Mouse (Mus musculus) cerebellum, adult 11-12 months (tissue): Measurements from ENCODE around the gene Tm2d1.
"Not testable (repeated sequence)": the region's sequence is repeated elsewhere in the genome, so short reads cannot be mapped to it uniquely, and the experiment has no call there.

Source experiments
- DNase-seq: peaks from one replicate; pipeline ENCODE4 v3.0.0; 2022

Tm2d1 gene

DNA sequence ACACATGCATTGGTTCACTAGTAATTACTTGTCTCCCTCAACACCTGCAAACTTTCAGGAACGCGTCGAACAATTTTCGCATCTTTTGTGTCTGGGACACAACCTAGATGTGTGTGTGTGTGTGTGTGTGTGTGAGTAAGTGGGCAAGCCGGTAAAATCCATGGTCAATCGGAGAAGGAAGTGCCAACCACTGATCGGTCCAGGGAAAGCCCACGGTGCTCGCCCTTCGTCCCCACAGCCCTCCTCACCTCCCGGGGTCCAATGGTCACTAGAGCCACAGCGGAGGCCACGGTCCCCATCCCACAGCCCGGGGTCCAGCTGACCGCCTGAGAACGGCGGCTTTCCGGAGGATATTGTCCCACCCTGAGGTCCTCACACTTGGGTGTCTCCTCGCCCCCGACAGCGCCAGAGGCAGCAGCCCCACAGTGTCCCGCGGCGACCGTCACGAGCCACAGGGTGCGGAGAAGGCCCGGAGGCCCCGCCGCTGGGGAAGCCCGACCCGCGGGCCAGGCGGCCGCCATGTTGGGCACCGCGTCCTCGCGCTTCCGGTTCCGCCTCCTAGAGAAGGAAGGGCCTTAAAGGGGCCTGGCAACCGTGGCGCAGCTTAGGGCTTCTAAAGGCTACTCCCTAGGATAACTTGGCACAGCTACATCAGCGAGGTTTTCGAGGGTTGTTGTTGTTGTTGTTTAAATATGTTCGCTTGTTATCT is at the start of gene Tm2d1:
Tm2d1 (minus strand) TSS at position 591 of the 709 bp plus-strand sequence.
- DNase-seq = peak; percentile 81

DNA sequence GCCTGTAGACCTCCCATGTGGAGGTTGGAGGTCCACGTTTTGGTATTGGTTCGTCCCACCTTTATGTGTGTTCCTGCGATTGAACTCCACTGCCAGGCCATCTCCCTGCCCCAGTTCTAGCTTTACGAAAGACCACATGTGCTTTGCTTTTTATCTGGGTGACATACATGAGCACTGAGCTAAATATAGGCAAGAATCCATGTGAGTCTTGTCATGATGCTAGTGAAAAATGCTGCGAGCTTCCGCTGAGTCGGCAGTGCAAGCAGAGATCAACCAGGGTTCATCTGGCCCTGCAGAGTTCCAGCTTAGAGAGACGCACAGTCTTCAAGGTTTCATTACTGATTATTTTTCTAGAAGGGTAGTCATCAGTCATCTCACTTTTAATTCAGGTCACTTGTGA is 45.3 kb upstream of the Tm2d1 start:
- DNase-seq = no peak

DNA sequence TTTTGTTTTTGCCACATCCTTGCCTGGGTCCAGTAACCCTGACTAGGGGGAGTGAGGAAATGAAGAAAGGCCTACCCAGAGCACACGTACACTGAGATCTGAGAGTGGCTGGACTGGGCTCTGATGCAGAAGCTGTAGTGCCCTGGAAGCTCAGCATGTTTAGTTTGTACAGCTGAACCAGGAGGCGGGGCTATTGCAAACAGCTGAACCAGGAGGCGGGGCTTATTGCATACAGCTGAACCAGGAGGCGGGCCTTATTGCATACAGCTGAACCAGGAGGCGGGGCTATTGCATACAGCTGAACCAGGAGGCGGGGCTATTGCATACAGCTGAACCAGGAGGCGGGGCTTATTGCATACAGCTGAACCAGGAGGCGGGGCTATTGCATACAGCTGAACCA is 32.0 kb upstream of the Tm2d1 start:
- not testable (repeated sequence) for DNase-seq

DNA sequence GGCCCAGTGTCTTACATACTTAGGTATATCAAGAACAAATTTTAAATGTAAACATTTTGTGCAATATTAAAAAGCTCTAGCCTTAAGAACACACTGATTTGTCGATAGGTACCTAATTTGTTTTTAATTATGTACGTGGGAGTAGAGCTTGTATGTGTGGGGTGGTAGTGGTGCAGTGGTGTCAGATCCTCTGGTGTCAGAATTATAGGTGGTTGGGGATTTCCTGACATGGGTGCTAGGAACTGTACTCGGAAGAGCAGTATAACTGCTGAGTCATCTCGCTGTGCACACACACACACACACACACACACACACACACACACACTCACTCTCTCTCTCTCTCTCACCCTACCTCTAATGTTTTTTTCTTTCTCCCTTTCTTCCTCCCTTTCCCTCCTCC is 25.3 kb upstream of the Tm2d1 start:
- no peak for DNase-seq

DNA sequence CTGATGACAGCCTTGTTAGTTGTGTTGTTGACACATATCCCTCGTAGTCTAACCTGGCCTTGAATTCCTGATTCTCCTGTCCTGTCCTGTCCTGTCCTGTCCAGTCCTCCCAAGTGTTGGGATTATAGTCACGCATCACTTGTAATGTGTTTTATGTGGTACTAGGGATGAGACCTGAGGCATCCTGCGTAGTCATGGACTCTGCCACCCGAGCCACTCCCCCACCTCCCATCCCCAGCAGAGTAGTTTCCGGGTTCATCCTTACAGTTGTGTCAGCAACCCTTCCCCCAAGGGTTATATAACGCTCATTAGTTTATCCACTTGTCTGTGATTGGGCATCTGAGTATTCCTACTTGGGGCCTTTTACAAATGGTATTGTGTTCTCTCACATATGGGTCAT is 21.3 kb upstream of the Tm2d1 start:
- no peak for DNase-seq

DNA sequence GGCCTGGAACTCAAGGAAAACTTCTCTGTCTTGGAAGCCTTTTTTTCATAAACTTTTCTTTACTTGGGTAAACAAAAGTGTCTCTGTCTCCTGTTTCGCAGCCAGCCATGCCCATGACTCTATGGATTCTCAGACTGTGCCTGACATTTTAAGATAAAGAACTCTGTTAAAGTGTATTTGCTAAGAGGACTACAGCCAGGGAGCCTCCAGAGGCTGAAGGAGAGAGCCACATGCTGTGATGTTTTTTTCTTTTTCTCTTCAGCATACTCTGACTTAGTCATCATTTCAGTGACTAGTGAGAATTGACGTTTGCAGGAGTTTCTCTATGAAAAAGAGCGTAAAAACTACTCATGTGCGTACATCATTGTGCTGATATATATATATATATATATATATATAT is 20.4 kb upstream of the Tm2d1 start:
- no peak for DNase-seq

DNA sequence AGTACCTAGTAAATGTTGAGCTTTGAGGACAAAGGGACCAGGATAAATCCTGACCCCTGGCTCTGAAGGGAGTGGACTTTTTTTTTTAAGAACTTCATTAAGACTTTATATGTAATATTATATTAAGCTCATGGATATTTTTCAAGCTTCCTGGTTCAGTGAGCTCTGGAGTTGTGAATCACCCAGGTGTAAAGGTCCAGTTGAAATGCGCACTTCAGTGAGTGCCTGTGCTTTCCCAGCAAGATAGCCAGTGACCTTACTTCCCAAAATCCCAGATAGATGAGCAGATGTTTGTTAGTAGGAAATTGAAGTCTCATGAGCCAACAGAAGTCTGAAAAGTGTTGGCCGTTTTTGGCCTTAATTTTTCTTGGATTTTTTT is 18.5 kb upstream of the Tm2d1 start:
- no peak for DNase-seq

DNA sequence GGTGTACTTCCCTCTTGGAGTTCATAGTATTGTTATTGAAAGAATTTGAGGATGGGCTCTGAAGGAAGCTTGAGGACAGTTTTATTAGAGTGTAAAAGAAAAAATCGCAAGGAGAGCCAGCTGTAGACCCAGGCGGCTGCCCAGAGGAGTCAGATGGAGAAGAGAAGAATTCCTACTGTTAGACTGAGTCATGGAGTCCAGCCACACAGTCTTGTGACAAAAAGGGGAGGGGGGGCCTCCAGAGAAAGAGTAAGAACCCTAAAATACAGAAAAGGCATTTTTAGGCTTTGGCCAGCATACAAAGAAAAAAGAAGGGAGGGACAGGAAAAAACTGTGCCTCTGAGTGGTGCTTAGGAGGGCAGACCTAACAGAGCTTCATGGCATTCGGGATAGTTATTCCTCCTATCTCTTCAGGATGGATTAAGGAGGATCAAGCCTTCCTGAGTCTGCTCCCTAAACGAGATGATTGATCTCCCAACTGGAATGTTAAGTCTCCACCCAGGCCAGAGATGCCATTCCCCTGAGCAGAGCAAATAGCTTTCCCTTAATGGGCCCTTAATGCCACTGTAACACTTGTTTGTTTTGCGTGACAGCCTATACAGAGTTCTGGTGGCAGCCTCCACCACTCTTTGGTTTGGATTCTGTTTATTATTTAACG is 17.9 kb upstream of the Tm2d1 start:
- DNase-seq = no peak

DNA sequence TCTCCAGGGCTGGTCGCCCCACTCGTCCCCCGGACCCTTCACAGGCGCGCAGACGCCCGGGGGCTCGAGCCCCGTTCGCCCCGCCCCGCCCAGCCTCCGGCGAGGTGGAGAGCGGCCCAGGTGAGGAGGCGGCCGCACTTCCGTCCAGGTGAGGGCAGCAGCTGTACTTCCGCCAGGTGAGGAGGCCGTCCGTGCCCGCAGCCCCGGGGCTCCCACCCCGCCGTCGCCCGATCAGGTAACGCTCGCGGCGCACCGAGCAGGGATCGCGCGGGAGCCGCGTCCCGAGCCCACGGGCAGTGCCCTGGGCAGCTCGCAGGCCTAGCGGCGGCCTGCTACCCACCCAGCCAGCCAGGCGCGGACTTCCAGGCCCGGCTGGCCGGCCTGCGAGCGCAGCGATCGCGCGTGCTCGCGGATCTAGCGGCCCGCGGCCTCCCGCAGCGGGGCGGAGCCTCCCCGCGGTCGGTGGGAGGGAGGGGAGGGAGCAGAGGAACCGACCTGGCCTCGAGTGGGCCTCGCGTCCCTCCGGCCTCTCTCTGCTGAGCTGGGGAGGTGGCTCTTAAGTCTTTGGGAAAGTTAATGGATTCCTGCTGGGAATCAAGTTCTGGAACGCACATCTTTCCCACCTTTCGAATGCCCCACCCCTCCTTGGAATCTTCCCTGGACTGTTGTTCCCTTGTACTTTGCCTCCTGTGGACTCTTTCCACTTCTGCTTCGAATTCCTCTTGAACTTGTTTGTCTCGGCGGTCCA is 12.8 kb upstream of the Tm2d1 start, which contains the start of gene Patj:
Patj (plus strand) TSS at position 96 of the 748 bp plus-strand sequence.
- DNase-seq = peak; percentile 70

DNA sequence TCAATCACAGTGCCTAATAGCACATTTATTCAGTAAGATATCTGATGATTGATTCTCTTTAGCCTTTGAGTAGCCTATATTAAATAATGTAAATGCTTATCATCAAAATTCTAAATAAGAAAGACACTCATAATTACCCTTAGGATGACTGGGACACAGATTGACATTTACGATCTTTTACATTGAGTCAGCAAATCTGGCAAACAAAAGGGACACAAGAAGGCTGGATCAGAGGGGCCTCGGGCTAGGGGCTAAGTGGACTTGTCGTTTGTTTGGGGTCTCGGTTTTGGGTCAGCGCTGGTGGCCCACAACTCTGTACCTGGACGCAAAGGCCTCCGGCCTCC is 12.2 kb upstream of the Tm2d1 start:
- DNase-seq = no peak

DNA sequence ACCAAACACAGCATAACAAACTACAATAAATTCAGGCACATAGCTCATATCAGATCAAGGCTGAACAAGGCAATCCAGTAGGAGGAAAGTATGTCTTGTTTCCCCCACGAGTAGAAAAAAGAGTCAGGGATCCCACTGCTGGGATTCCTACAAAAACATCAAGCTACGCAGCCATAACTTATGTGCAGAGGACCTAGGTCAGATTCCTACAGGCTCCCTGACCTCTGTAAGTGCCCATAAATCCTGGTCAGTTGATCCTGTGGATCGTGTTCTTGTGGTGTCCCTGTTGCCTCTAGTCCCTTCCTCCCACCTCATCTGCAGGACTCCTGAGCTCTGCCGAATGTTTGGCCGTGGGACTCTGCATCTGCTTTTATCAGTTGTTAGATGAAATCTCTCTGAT is 1.9 kb upstream of the Tm2d1 start:
- DNase-seq = no peak

DNA sequence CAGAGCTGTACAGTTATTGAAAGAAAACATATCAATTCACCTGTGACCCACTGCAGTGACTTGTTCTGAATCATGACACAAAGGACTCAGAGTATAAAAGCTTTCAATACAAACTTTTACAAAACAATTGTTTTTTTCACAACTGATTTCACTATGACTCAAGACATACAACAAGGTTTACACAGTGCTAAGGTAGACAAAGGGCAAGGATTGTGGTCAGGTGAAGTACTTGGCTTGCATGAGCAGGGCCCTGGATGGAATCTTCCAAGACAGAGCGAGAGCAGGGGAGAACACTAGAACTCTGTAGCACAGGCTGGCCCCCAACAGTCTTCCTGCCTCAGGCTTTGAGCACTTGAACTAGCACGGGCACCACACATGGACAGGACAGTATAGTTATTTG is 6.2 kb downstream of the Tm2d1 start:
- DNase-seq = no peak

DNA sequence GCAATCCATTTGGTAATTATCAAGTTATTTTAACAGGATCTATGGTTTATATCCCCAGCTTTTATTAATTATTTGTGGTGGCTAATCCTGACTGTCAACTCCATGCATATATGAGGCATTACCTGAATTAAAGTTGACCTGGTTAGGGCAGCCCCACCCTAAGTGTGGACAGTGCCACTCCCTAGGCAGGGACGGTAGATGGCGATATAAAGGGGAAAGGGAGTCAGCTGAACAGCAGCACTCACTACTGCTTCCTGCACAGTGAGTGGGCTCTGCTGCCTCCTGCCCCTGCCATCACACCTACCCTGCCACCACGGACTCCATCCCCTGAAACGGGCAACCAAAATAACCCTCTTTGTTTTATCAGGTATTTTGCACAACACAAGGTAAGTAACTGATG is 7.7 kb downstream of the Tm2d1 start:
- DNase-seq = no peak

DNA sequence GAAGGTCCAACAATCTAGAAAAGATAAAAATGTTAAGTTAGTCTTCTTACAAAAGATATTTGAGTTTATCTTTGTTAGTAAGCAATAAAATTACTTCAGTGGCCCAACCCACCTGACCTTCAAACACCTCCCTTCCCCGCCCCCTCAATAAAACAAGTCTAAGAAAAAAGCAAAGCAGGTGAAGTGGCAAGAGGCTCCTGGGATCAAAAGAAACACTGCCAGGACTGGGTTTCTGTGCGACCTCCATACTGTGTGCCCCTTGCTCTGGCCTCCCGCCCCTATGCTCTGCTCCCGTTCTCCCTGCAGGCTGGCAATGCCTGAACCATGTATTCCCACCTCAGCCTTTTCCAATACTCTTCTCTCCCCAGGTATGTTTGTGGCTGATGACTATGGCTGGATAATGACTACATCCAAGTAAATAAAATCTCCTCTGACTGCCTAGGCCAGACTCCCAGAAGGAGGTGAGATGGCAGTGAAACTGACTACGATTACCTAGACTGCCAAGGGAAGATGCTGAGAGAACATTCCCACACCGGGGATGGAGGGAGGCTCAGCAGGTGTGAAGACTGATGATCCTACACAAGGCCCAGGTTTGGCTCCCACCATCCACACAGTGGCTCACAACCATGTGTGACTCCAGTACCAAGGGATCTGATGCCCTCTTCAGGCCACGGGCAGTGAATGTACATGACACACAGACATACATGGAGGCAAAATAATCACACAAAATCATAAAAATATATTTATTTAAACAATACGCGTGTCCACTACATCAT is 24.9 kb downstream of the Tm2d1 start:
- no peak for DNase-seq

DNA sequence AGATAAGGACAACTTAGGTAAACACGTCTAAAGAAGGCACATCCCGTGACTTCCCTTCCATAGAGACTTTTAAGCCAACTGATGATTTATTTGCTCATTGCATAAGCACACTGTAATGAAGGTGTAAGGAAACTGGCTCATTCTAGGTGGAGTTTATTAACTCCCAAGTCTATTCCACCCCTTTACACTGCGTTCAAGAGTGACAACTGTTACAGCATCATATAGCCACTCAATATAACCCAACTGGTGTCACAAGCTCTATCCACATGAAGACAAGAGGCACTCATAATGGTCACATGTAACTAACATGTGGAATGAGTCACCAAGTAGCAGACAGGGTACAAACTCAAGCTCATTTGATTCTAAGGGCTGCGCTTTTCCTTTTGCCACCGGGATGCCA is 34.5 kb downstream of the Tm2d1 start:
- no peak for DNase-seq

DNA sequence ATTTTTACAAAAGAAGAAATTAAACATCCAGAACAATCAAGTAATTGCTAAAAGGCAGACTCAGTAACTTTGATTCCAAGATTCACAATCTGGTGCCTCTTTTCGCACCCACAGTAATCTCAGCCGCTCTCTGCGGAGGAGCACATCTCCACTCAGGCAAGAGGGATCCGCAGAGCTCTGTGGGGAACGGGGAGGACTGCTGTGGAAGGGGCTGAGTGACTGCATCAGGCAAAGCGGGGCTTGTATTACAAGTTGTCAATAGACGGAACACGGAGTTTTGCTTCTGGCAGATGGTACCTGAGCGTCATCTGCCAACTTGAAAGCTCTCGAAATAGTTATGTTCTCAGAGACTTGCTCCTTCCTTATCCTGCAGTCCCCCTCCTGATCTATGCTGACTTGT is 37.3 kb downstream of the Tm2d1 start:
- DNase-seq = no peak

DNA sequence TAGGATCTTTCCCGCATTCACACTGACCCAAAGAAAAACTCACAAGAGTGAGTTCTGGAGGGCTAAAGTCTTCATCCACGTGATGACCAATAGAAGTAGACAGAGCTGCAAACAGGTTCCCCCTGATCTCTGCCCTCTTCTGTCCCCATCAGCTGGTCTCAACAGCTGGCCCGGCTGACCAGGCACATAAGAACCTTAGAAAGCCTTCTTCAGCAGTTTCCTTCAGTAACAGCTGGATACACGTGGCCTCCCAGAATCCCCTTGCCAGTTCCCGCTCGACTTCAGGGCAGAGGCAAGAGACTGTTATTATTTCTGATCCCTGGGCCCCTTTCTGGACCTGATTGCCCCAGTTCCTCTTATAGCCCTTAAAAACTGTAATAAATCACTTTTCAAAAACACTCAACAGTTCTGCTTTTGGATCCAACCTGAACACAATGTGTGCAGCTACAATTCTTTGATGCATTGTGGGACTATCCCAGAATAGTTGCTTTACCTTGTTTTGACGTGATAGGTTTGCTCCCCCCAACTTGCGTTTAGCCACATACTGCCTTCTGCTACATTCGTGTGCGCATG is 43.0 kb downstream of the Tm2d1 start:
- no peak for DNase-seq

DNA sequence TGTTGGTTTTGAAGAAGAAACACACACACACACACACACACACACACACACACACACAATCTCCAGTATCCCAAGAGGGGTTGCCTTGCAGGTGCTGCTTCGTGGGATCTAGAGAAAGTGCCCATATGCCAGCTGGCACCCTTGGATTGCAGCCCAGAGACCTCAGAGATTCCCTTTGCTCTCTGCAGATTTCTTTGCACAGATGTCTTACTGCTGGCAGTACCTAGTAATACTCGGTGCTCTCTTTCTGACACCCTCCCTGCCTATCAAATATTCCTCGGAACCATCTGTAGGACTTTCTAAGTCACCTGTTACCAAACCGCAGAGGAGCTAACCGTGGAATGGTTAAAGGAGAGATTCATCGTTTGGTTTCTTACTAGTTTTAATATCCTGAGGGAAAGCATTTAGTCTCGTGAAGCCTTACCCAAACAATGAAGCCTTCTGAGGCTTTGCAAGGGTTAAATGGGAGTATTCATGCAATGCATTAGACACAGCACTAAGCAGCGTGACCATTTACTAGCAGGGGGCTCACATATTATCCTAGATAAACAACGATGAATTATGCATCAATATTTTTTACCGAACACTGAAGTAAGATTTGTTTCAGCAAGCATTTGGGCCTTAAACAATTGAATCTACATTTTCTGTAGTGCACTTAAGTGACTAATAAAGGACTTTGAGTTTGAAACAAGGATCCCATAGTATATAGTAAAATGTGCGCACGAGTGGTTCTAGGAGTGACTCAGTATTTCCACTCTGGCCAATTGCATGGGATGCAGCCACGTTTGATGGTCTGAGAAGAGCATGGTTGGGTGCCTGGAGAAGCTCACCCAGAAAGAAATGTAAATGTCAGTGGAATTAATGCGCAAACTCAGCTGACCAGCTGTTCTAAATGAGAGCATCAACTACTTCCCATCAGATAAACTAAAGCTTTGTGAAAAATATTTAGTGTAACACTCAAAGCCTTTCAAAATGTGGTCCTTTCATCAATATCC is 44.2 kb downstream of the Tm2d1 start:
- DNase-seq = no peak

DNA sequence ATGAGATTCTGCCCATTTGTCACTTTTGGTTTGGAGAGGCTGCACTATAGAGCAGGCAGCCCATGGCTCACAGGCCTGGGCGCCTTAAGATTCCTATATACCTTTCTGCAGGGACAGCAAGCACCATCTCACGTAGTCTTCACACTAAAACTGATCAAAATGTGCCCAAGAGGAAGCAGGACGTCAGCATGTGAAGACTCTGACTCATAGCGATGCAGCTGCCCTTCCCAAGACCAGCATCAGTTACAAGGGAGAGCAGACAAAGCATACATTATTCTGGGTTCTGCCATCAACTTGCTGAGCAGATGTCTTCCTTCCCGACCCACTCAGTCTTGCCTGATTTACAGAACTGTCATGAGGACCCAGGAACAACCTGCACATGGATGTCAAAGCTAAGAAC is 45.9 kb downstream of the Tm2d1 start:
- no peak for DNase-seq

DNA sequence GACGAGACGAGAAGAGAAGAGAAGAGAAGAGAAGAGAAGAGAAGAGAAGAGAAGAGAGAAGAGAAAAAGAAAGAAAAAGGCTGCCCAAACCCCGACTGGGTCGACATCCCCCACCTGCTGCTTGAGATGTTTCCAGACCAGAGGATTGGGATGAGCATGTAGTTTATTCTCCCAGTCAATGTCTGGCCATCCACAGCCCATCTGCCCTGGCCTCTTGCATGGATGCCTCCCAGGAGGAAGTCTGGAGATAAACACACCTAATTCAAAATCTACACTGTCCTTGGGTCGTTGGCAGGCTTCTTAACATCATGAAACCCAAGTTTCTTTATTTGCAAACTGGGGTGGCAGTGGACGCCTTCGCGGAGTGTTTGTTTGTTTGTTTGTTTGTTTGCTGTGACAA is 47.4 kb downstream of the Tm2d1 start:
- DNase-seq = no peak

DNA sequence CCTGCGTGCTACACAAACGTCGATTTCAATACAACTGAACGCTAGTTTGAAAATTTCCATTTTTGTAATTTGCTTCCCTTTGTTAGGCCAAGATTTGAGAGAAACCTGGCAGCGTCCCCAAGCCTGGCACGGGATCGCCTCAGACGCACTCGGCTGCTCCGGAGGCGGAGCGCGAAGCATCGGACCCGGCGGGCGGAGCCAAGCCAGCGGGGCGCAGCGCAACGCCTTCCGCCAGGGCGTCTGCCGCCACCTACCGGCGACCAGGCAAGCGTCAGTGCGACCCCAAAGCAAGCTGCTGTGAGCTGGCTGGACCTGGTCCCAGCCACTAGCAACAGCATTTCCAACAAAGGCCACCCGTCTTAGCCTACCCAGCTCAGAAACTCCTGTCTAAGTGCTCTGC is 60.9 kb downstream of the Tm2d1 start:
- DNase-seq = peak; percentile 93
